Mouse (Mus musculus): ENCODE measurements around the gene Klhl4.

Gene Klhl4

DNA sequence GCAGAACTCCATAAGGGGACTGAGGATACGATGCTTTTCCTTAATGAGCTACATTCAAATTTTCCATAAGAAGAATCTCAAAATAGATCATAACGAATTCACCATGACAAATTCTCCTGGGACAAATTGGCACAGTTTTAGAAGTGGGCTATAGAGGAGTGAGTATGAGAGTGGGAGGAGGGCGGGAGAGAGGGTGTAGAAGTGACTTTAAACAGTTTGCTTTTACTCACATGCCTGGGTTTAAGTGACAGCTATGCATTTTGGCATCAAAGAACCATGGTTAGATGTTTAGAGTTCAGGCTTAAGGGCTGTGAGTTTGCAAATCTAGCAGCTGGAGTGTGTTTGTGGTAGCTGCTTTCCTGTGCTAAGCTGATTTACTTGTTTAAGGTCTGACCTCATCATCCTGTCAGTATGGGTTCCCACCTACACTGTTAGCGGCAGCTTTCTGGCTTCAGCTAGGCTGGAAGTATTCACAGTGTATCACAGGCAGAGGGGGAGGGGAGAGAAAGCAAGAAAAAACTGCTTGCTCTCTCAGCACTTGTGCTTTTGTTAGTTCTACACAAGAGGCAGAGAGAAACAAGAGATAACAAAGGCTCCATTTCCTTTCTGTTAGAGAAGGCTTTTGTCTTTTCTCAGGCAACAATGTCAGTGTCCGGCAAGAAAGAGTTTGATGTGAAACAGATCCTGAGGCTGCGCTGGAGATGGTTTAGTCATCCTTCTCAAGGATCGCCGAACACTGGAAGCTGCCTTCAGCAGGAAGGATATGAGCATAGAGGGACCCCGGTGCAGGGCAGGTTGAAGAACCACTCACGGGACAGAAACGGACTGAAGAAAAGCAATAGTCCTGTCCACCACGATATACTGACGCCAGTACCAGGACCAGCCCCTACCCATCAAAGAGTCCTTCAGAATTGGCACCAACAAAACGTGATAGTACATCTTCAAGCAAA, at the start of gene Klhl4:
TSS of gene Klhl4 (plus strand) at position 552 of the 950 bp plus-strand sequence.
- DNase-seq: peak; percentile 7 to 28

DNA sequence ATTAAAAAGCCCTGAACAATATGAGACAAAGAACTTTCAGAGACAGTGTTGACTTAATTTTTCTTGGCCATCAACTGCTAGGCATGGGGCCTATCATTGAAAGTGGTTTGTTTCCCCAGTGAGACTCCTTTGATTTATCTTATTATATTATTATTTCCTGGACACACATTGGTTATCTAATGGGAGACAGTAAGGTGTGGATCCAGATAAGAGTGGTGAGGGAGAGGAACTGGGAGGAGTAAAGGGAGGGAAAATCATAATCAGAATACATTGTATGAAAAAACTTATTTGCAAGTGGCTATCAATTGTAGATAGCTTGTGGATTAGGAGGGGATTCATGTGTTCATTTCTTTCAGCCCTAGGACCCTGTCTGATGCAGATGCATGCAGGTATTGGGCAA, 10.0 kb downstream of the Klhl4 start:
- no peak for DNase-seq

DNA sequence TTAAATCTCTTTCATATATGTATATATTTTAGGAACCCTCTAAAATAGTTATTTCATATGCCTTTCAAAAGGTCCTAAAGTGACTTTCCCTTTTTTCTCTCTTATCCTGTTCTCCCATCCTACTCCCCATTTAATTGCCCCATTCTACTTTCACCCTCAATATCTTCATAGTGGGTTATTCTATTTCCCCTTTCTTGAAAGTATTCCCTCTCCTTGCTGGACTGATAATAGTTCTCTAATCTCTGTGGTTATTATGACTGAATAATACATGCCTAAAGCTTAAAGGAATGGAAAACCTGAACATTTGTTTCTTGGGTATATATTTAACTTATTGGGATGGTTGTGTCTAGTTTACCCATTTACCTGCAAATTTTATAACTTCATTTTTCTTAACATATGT, 12.6 kb downstream of the Klhl4 start:
- no peak for DNase-seq

DNA sequence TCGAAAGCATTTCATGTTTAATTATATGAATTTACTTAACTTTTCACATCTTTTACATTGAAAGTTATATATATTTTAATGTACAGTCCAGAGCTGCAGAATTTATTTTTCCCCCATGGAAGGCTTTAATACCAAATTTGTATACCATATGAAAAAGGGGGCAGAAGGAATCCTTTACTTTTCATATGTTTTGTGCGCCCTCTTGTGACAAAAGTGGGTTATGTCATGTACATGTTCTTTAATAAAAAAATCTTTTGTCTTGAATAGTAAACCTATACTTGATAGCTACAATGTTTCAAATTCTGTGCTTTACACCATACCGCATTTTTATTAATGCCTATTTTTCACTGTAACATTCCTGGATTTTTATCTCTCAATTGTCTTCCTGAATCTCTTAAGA, 84.0 kb downstream of the Klhl4 start:
- DNase-seq: no peak

DNA sequence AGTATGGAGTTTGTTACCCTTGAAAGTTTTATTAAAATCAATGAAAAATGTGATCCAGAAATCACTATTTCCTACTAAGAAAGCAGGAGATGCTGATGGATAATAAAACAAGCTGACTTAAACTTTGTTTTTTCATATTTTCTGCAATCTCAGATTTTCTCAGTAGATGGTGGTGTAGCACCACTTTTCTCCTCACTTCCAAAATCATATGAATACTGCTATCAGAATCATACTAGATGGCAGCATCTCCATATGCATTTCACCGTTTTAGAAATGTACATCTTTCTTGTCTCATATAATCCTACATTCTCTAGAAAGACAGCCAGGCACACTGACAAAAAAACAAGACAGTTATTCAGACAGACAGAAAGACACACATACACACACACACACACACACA, 108.2 kb downstream of the Klhl4 start:
- no peak for DNase-seq
